ENCODE assay signal across 17 mouse cellular contexts in genomic region chr13:113950131-113950530, GRCm38 (mm10).
DNase-seq lines count a peak whose midpoint lies in the region; ATAC-seq and TF ChIP-seq lines count a peak whose summit lies in the region.
"Had no signal": no experiment of that assay in that cellular context is flagged by ENCODE, and none has a peak within 500 bp of the region (broad histone marks: within the 10 kb centered on the region; RNA-seq: fewer than 3 reads in every experiment).

No protein-coding gene starts in this region.

- H3K4me2 ChIP-seq in kidney, embryonic 14.5 days (replicated peaks; ENCODE audit: low read depth, low read length): no peak overlapping the region
- H3K4me2 ChIP-seq in lung, embryonic 16.5 days (ENCODE audit: low read depth, low read length): no peak overlapping the region
- H3K4me2 ChIP-seq: neural tube, embryonic 13.5 days had no signal

- H3K4me3 ChIP-seq in kidney, embryonic 14.5 days (ENCODE audit: low read length): no peak overlapping the region
- H3K4me3 ChIP-seq in kidney, adult 2 months (ENCODE audit: insufficient read depth, low read depth, low read length): no peak overlapping the region
- no peak overlapping the region for H3K4me3 ChIP-seq in lung, embryonic 16.5 days (ENCODE audit: low read length)
- H3K4me3 ChIP-seq: midbrain, embryonic 10.5 days; neural tube, embryonic 13.5 days had no signal

- intact Hi-C loops in gastrocnemius, postnatal 14 days (cut with DNase I; ENCODE audit: low total_unique reads): no loop called here

- ATAC-seq in kidney, embryonic 14.5 days (ENCODE audit: low FRiP score, low TSS enrichment): no peak
- peak; percentile 60; the same call in 1 of the 2 replicates for ATAC-seq in lung, embryonic 16.5 days (ENCODE audit: low read depth)
- no peak for ATAC-seq in activated CD4-positive, CD25-positive, alpha-beta regulatory T cell, adult 4 months
- ATAC-seq: forebrain, embryonic 14.5 days; inflammation-experienced regulatory T-cells, adult 6 months; lung, postnatal 0 days had no signal

- H3K9ac ChIP-seq in kidney, embryonic 14.5 days (ENCODE audit: low read depth, low read length): no peak overlapping the region
- H3K9ac ChIP-seq in lung, embryonic 16.5 days (ENCODE audit: low read length): no peak overlapping the region
- H3K9ac ChIP-seq: neural tube, embryonic 13.5 days had no signal

- no peaks in the 10 kb centered on the region for H3K36me3 ChIP-seq in kidney, embryonic 14.5 days (ENCODE audit: control insufficient read depth, insufficient read depth, low read length)
- no peaks in the 10 kb centered on the region for H3K36me3 ChIP-seq in kidney, adult 2 months (ENCODE audit: control insufficient read depth, insufficient read depth, low read length)
- no peaks in the 10 kb centered on the region for H3K36me3 ChIP-seq in lung, embryonic 16.5 days (ENCODE audit: control insufficient read depth, insufficient read depth, low read length)
- H3K36me3 ChIP-seq: midbrain, embryonic 10.5 days; neural tube, embryonic 13.5 days had no signal

- 0 out of 2 replicates have a peak overlapping the region, but pooled peaks have one; percentile 47 for H3K27ac ChIP-seq in kidney, embryonic 14.5 days (ENCODE audit: low read depth, low read length)
- H3K27ac ChIP-seq in kidney, adult 2 months (ENCODE audit: insufficient read depth, low read depth, low read length): no peak overlapping the region
- H3K27ac ChIP-seq in lung, embryonic 16.5 days (ENCODE audit: low read length): no peak overlapping the region; the same call in 1 of the 2 replicates
- H3K27ac ChIP-seq: neural tube, embryonic 13.5 days had no signal

- peak; percentile 22 for DNase-seq in gastrocnemius, postnatal 14 days
- DNase-seq in gastrocnemius, postnatal 4 days (ENCODE audit: low spot score in 2 of 2): no peak
- DNase-seq in kidney, adult 2 months: no peak
- no peak for DNase-seq in lung, postnatal 25 days (ENCODE audit: low spot score)
- DNase-seq: cerebellum, postnatal 10 days; embryo, embryonic 11 days; right cerebral cortex, postnatal 4 days; thymus, adult 2 months had no signal

- no peaks in the 10 kb centered on the region for H3K9me3 ChIP-seq in kidney, embryonic 14.5 days (ENCODE audit: control insufficient read depth, low read length)
- H3K9me3 ChIP-seq in lung, embryonic 16.5 days (ENCODE audit: control insufficient read depth, low read length): no peaks in the 10 kb centered on the region
- H3K9me3 ChIP-seq: G1E; midbrain, embryonic 10.5 days; neural tube, embryonic 13.5 days had no signal

- H3K27me3 ChIP-seq in kidney, embryonic 14.5 days (ENCODE audit: control insufficient read depth, insufficient read depth, low read length): no peaks in the 10 kb centered on the region
- H3K27me3 ChIP-seq in kidney, adult 2 months (replicated peaks; ENCODE audit: control insufficient read depth, insufficient read depth, low read length): no peaks in the 10 kb centered on the region
- H3K27me3 ChIP-seq in lung, embryonic 16.5 days (ENCODE audit: control insufficient read depth, insufficient read depth, low read depth, low read length): no peaks in the 10 kb centered on the region
- H3K27me3 ChIP-seq: neural tube, embryonic 13.5 days had no signal

- TF ChIP-seq CTCF in kidney, adult 2 months (conservative IDR thresholded peaks at IDR 0.05; ENCODE audit: insufficient read depth, insufficient read length, low read depth, low read length): no peak

- peaks cover 10% of the 10 kb centered on the region; the same call in 1 of the 2 replicates for H3K4me1 ChIP-seq in kidney, embryonic 14.5 days (ENCODE audit: control insufficient read depth, insufficient read depth, low read length)
- peaks cover 9% of the 10 kb centered on the region for H3K4me1 ChIP-seq in kidney, adult 2 months (ENCODE audit: control insufficient read depth, insufficient read depth, low read length)
- peaks cover 19% of the 10 kb centered on the region for H3K4me1 ChIP-seq in lung, embryonic 16.5 days (replicated peaks; ENCODE audit: control insufficient read depth, insufficient read depth, low read length)

- 69% methylated on average over 6 of the region's 6 CpGs for WGBS in kidney, embryonic 14.5 days
- 73% methylated on average over 6 of the region's 6 CpGs for WGBS in kidney, adult 2 months
- WGBS in lung, embryonic 16.5 days: 38% methylated on average over 6 of the region's 6 CpGs

- TF ChIP-seq POLR2A in kidney, adult 2 months (IDR thresholded peaks at IDR 0.05; ENCODE audit: low read depth, low read length): no peak
